Mouse (Mus musculus) forebrain, embryonic 13.5 days (tissue): Measurements from ENCODE around the gene P3h3. TPM values are rescaled to one million over a fixed set of nuclear protein-coding genes. Genes with fewer than 3 reads are reported as not detected.

ENCODE experiments used
- ATAC-seq: fragments of 200-750 bp; cut with Nextera tagmentation; 2 replicates; pipeline ENCODE4 v1.8.0; 2017
- H3K27ac ChIP-seq: fragments of 300-500 bp; sonication (generic); 2 replicates; pipeline ENCODE4 v1.5.1; 2015; ENCODE audit warnings: inconsistent platforms, mild to moderate bottlenecking, moderate library complexity
- H3K27me3 ChIP-seq: fragments of 300-500 bp; sonication (generic); 2 replicates; pipeline ENCODE4 v1.6.1; 2015; ENCODE audit warnings: mild to moderate bottlenecking, inconsistent platforms
- H3K36me3 ChIP-seq: fragments of 300-500 bp; sonication (generic); 2 replicates; pipeline ENCODE4 v1.6.1; 2015; ENCODE audit warnings: mild to moderate bottlenecking, inconsistent platforms; ENCODE audit not compliant: poor library complexity, severe bottlenecking
- H3K4me1 ChIP-seq: fragments of 300-500 bp; sonication (generic); 2 replicates; pipeline ENCODE4 v1.6.1; 2015; ENCODE audit warnings: inconsistent platforms
- H3K4me2 ChIP-seq: fragments of 300-500 bp; sonication (generic); 2 replicates; pipeline ENCODE4 v1.6.1; 2015; ENCODE audit warnings: inconsistent platforms, mild to moderate bottlenecking, moderate library complexity
- H3K4me3 ChIP-seq: fragments of 300-500 bp; sonication (generic); 2 replicates; pipeline ENCODE4 v1.5.1; 2015; ENCODE audit warnings: mild to moderate bottlenecking, inconsistent platforms
- H3K9ac ChIP-seq: fragments of 300-500 bp; sonication (generic); 2 replicates; pipeline ENCODE4 v1.6.1; 2015; ENCODE audit warnings: mild to moderate bottlenecking, inconsistent platforms
- H3K9me3 ChIP-seq: fragments of 300-500 bp; sonication (generic); replicated peaks from 2 replicates; pipeline ENCODE4 v1.6.1; 2016; ENCODE audit warnings: inconsistent platforms
- WGBS: fragments of 180-500 bp; shearing (Covaris S2); methylation state at CpG from one replicate; pipeline ENCODE4 v1.1.7; 2015; 5-methylcytosine and 5-hydroxymethylcytosine counted together
- polyA plus RNA-seq: library from polyadenylated mRNA; unstranded; fragments of >200 nt; fragmentation: Nextera tagmentation; extraction: Ambion mirVana; gene quantifications from 2 replicates; pipeline ENCODE4 v1.2.1, GENCODE M21; 2015

P3h3 gene
- polyA plus RNA-seq, 1 experiment from 2014 or later, result 12.4 TPM

- H3K36me3 ChIP-seq, result peaks cover 55% of the 10 kb centered on the region
Observed at GRCm38 (mm10) chr6:124828101-124828592, 29.4 kb downstream of the P3h3 start.

GRCm38 (mm10) chr6:124822049-124822448 lies 35.5 kb downstream of the P3h3 start:
- no peak overlapping the region for H3K4me2 ChIP-seq
- H3K27me3 ChIP-seq, result no peaks in the 10 kb centered on the region
- 96% methylated on average over 4 of the region's 4 CpGs for WGBS
- H3K27ac ChIP-seq, result no peak overlapping the region
- H3K4me3 ChIP-seq, result no peak overlapping the region
- ATAC-seq, result no peak
- H3K36me3 ChIP-seq, result peaks cover 96% of the 10 kb centered on the region
- no peaks in the 10 kb centered on the region for H3K9me3 ChIP-seq
- H3K4me1 ChIP-seq, result peaks cover 3% of the 10 kb centered on the region; the same call in 1 of the 2 replicates
- H3K9ac ChIP-seq, result no peak overlapping the region

More at GRCm38 (mm10) chr6:124828101-124828592, 29.4 kb downstream of the P3h3 start:
- Histone ChIP-seq H3K27ac (peak overlapping the region; percentile 33), H3K9me3 (no peaks in the 10 kb centered on the region), H3K4me3 (peak overlapping the region; percentile 56), H3K4me2 (peak overlapping the region; percentile 83), H3K4me1 (peaks cover 45% of the 10 kb centered on the region), H3K27me3 (no peaks in the 10 kb centered on the region), H3K9ac (peak overlapping the region; percentile 69)
- no peak for ATAC-seq
- 26% methylated on average over 10 of the region's 10 CpGs for WGBS

GRCm38 (mm10) chr6:124820891-124821290 lies 36.7 kb downstream of the P3h3 start:
- Histone ChIP-seq H3K4me2 (no peak overlapping the region), H3K36me3 (peaks cover 100% of the 10 kb centered on the region), H3K27ac (no peak overlapping the region), H3K4me3 (no peak overlapping the region), H3K9me3 (no peaks in the 10 kb centered on the region), H3K27me3 (no peaks in the 10 kb centered on the region), H3K9ac (no peak overlapping the region), H3K4me1 (no peaks in the 10 kb centered on the region)
- ATAC-seq, result no peak
- WGBS, result 95% methylated on average over 5 of the region's 5 CpGs

GRCm38 (mm10) chr6:124817971-124818370 lies 39.6 kb downstream of the P3h3 start:
- Histone ChIP-seq H3K4me1 (peaks cover 18% of the 10 kb centered on the region), H3K27ac (no peak overlapping the region), H3K4me3 (no peak overlapping the region), H3K36me3 (peaks cover 81% of the 10 kb centered on the region), H3K4me2 (no peak overlapping the region), H3K27me3 (no peaks in the 10 kb centered on the region), H3K9me3 (no peaks in the 10 kb centered on the region), H3K9ac (no peak overlapping the region)
- no peak for ATAC-seq
- 92% methylated on average over 8 of the region's 8 CpGs for WGBS

GRCm38 (mm10) chr6:124817563-124817962 lies 40.0 kb downstream of the P3h3 start:
- ATAC-seq, result no peak
- Histone ChIP-seq H3K4me3 (no peak overlapping the region), H3K4me2 (no peak overlapping the region), H3K27ac (no peak overlapping the region), H3K9ac (no peak overlapping the region), H3K9me3 (no peaks in the 10 kb centered on the region), H3K4me1 (peaks cover 22% of the 10 kb centered on the region), H3K27me3 (no peaks in the 10 kb centered on the region), H3K36me3 (peaks cover 78% of the 10 kb centered on the region)
- 98% methylated on average over 8 of the region's 8 CpGs for WGBS

GRCm38 (mm10) chr6:124817125-124817524 lies 40.4 kb downstream of the P3h3 start:
- H3K4me3 ChIP-seq, result no peak overlapping the region
- H3K9me3 ChIP-seq, result no peaks in the 10 kb centered on the region
- no peaks in the 10 kb centered on the region for H3K27me3 ChIP-seq
- no peak overlapping the region for H3K4me2 ChIP-seq
- H3K4me1 ChIP-seq, result peaks cover 27% of the 10 kb centered on the region
- no peak for ATAC-seq
- H3K36me3 ChIP-seq, result peaks cover 78% of the 10 kb centered on the region
- H3K9ac ChIP-seq, result no peak overlapping the region
- WGBS, result 96% methylated on average over 11 of the region's 11 CpGs
- no peak overlapping the region for H3K27ac ChIP-seq

- Histone ChIP-seq H3K9ac (no peak overlapping the region), H3K4me1 (peaks cover 29% of the 10 kb centered on the region), H3K27ac (no peak overlapping the region), H3K9me3 (no peaks in the 10 kb centered on the region), H3K27me3 (no peaks in the 10 kb centered on the region), H3K36me3 (peaks cover 78% of the 10 kb centered on the region), H3K4me2 (no peak overlapping the region), H3K4me3 (no peak overlapping the region)
- no peak for ATAC-seq
- WGBS, result 96% methylated on average over 4 of the region's 4 CpGs
Observed at GRCm38 (mm10) chr6:124816611-124817010, 40.9 kb downstream of the P3h3 start.

- Histone ChIP-seq H3K9ac (peak overlapping the region; percentile 23), H3K27me3 (no peaks in the 10 kb centered on the region), H3K4me2 (0 out of 2 replicates have a peak overlapping the region, but pooled peaks have one; percentile 80), H3K4me1 (peaks cover 34% of the 10 kb centered on the region), H3K27ac (no peak overlapping the region; the same call in 1 of the 2 replicates), H3K36me3 (peaks cover 78% of the 10 kb centered on the region), H3K9me3 (no peaks in the 10 kb centered on the region), H3K4me3 (no peak overlapping the region)
- ATAC-seq, result no peak
- WGBS, result 66% methylated on average over 9 of the region's 9 CpGs
Observed at GRCm38 (mm10) chr6:124814858-124815774, 42.4 kb downstream of the P3h3 start.

GRCm38 (mm10) chr6:124814448-124814847 lies 43.1 kb downstream of the P3h3 start:
- Histone ChIP-seq H3K4me2 (peak overlapping the region; percentile 80), H3K9me3 (no peaks in the 10 kb centered on the region), H3K36me3 (peaks cover 72% of the 10 kb centered on the region), H3K4me1 (peaks cover 41% of the 10 kb centered on the region), H3K27ac (peak overlapping the region; percentile 85), H3K9ac (no peak overlapping the region), H3K27me3 (no peaks in the 10 kb centered on the region), H3K4me3 (peak overlapping the region; percentile 64)
- WGBS, result 46% methylated on average over 8 of the region's 8 CpGs
- peak; percentile 22; the same call in 1 of the 2 replicates for ATAC-seq

GRCm38 (mm10) chr6:124813933-124814332 lies 43.6 kb downstream of the P3h3 start, which contains the start of gene Tpi1:
TSS of gene Tpi1 (minus strand) at chr6:124814296.
- Histone ChIP-seq H3K27me3 (no peaks in the 10 kb centered on the region), H3K4me3 (peak within 1 kb of the TSS; percentile 64), H3K27ac (peak within 1 kb of the TSS; percentile 85), H3K9me3 (no peaks in the 10 kb centered on the region), H3K4me2 (peak within 1 kb of the TSS; percentile 80), H3K36me3 (peaks cover 67% of the 10 kb centered on the region), H3K4me1 (peaks cover 46% of the 10 kb centered on the region), H3K9ac (peak within 1 kb of the TSS; percentile 85)
- WGBS, result 1% methylated on average over 22 of the region's 22 CpGs
- peak; percentile 87 for ATAC-seq

- Histone ChIP-seq H3K4me1 (peaks cover 50% of the 10 kb centered on the region), H3K9me3 (no peaks in the 10 kb centered on the region), H3K27ac (peak overlapping the region; percentile 85), H3K4me3 (peak overlapping the region; percentile 64), H3K4me2 (peak overlapping the region; percentile 80), H3K36me3 (peaks cover 62% of the 10 kb centered on the region), H3K9ac (peak overlapping the region; percentile 85), H3K27me3 (no peaks in the 10 kb centered on the region)
- ATAC-seq, result peak; percentile 73
- WGBS, result under 1% methylated on average over 18 of the region's 18 CpGs
Observed at GRCm38 (mm10) chr6:124813496-124813895, 44.1 kb downstream of the P3h3 start.

- Histone ChIP-seq H3K27ac (peak overlapping the region; percentile 85), H3K9me3 (no peaks in the 10 kb centered on the region), H3K9ac (peak overlapping the region; percentile 85), H3K4me3 (peak overlapping the region; percentile 64), H3K27me3 (no peaks in the 10 kb centered on the region), H3K4me1 (peaks cover 54% of the 10 kb centered on the region), H3K36me3 (peaks cover 56% of the 10 kb centered on the region), H3K4me2 (peak overlapping the region; percentile 80)
- ATAC-seq, result no peak
- WGBS, result 14% methylated on average over 9 of the region's 9 CpGs
Observed at GRCm38 (mm10) chr6:124812848-124813247, 44.7 kb downstream of the P3h3 start.
